Mouse (Mus musculus) adrenal gland, postnatal 25 days (tissue): ENCODE data around the gene Kcnh4. TPM values are rescaled to one million over a fixed set of nuclear protein-coding genes. Genes with fewer than 3 reads are reported as not detected.
A peak's percentile ranks its signal among the peaks of the same experiment; 100 is the strongest.

ENCODE experiments used
- DNase-seq: peaks from one replicate; pipeline ENCODE4 v3.0.0; 2021; ENCODE audit warnings: mixed read lengths
- total RNA-seq: library from RNA; stranded (reverse); gene quantifications from 2 replicates; pipeline ENCODE4 v1.2.3, GENCODE M21; 2021

Gene Kcnh4
- total RNA-seq, 1 experiment from 2014 or later = 0.21 TPM

- DNase-seq = no peak
These were observed 3.1 kb upstream of the Kcnh4 start, which contains the start of gene Hcrt for GRCm38 (mm10) chr11:100762831-100763230. Hcrt (minus strand) TSS chr11:100762931.

GRCm38 (mm10) chr11:100761547-100762045 lies 1.9 kb upstream of the Kcnh4 start:
- peak; percentile 91 for DNase-seq

- DNase-seq = peak; percentile 66
These were observed 783 bp downstream of the Kcnh4 start for GRCm38 (mm10) chr11:100758707-100759610.

GRCm38 (mm10) chr11:100757566-100757965 lies 2.2 kb downstream of the Kcnh4 start:
- DNase-seq = no peak

- DNase-seq = no peak
These were observed 3.3 kb downstream of the Kcnh4 start for GRCm38 (mm10) chr11:100756476-100756875.

- DNase-seq = no peak
These were observed 5.1 kb downstream of the Kcnh4 start for GRCm38 (mm10) chr11:100754693-100755057.

GRCm38 (mm10) chr11:100754021-100754692 lies 5.6 kb downstream of the Kcnh4 start:
- DNase-seq = no peak

GRCm38 (mm10) chr11:100752294-100752693 lies 7.4 kb downstream of the Kcnh4 start:
- no peak for DNase-seq

- no peak for DNase-seq
These were observed 9.6 kb downstream of the Kcnh4 start for GRCm38 (mm10) chr11:100750127-100750526.

GRCm38 (mm10) chr11:100749469-100749868 lies 10.3 kb downstream of the Kcnh4 start:
- peak; percentile 46 for DNase-seq

GRCm38 (mm10) chr11:100748620-100749019 lies 11.1 kb downstream of the Kcnh4 start:
- DNase-seq = no peak

GRCm38 (mm10) chr11:100747114-100747513 lies 12.6 kb downstream of the Kcnh4 start:
- DNase-seq = no peak

GRCm38 (mm10) chr11:100746546-100746945 lies 13.2 kb downstream of the Kcnh4 start:
- no peak for DNase-seq

- DNase-seq = peak; percentile 42
These were observed 14.7 kb downstream of the Kcnh4 start for GRCm38 (mm10) chr11:100745085-100745484.

- peak; percentile 37 for DNase-seq
These were observed 18.4 kb downstream of the Kcnh4 start for GRCm38 (mm10) chr11:100741348-100741747.

GRCm38 (mm10) chr11:100738749-100739148 lies 21.0 kb downstream of the Kcnh4 start:
- no peak for DNase-seq

GRCm38 (mm10) chr11:100738066-100738604 lies 21.6 kb downstream of the Kcnh4 start, which contains the start of gene Rab5c:
Rab5c (minus strand) TSS chr11:100738215.
- DNase-seq = peak; percentile 96

GRCm38 (mm10) chr11:100737105-100737733 lies 22.5 kb downstream of the Kcnh4 start:
- DNase-seq = no peak

- no peak for DNase-seq
These were observed 23.0 kb downstream of the Kcnh4 start for GRCm38 (mm10) chr11:100736746-100737080.

- no peak for DNase-seq
These were observed 23.6 kb downstream of the Kcnh4 start for GRCm38 (mm10) chr11:100735954-100736745.

GRCm38 (mm10) chr11:100735134-100735865 lies 24.4 kb downstream of the Kcnh4 start:
- no peak for DNase-seq
